Mouse (Mus musculus): ENCODE results near the gene Fgfr2. TPM values are rescaled to one million over a fixed set of nuclear protein-coding genes. Genes with fewer than 3 reads are reported as not detected.

Gene Fgfr2
- polyA plus RNA-seq, 1 experiment, result 14.7 TPM

DNA sequence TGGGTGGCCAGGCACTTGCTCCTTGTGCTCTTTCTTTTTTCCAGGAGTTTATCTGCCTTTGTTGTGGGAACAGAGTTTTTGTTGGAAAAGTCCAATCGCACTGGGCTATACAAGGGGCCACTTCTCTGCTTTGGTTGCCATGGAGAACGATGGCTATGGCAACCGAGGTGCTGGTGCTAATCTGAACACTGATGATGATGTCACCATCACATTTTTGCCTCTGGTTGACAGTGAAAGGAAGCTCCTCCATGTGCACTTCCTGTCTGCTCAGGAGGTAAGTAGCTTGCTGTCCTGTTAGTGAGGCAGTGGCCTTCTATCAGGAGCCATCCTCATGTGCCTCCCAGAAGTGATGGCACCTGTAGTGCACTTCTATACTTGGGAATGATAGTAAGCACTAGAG, 140.5 kb downstream of the Fgfr2 start:
- H3K27me3 ChIP-seq (ENCODE audit: control insufficient read depth, insufficient read depth, low read length), result no peaks in the 10 kb centered on the region
- TF ChIP-seq POLR2A (IDR thresholded peaks at IDR 0.05; ENCODE audit: low read depth, low read length), result no peak
- no peak for TF ChIP-seq CTCF (IDR thresholded peaks at IDR 0.05; ENCODE audit: extremely low read depth, insufficient read length, insufficient replicate concordance, low read depth, low read length)
- H3K4me1 ChIP-seq (ENCODE audit: control insufficient read depth, insufficient read depth, insufficient read length, low read length), result no peaks in the 10 kb centered on the region
- H3K4me3 ChIP-seq (ENCODE audit: low read depth, low read length), result no peak overlapping the region
- peaks cover 37% of the 10 kb centered on the region for H3K36me3 ChIP-seq (ENCODE audit: control insufficient read depth, insufficient read depth, low read length)
- WGBS, result 70% methylated on average over 3 of the region's 3 CpGs
- no peak overlapping the region for H3K27ac ChIP-seq (ENCODE audit: insufficient read depth, low read depth, low read length)

DNA sequence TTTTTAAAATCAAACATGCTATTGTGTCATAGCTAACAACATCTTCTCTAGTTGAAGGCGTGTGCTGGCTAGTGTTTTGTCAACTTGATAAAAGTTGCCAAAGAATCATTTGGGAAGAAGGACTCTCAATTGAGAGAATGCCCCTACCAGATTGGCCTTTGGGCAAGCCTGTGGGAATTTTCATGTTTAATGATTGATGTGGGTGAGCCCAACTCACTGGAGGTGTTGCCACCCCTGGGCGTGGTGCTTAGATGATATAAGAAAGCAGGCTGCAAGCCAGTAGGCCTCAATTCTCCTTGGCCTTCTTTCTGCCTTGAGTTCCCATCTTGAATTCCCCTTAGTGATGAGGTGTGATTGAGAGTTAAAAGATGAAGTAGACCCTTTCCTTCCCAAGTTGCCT, 145.2 kb downstream of the Fgfr2 start:
- Histone ChIP-seq H3K4me1 (ENCODE audit: control insufficient read depth, insufficient read depth, insufficient read length, low read length) (no peaks in the 10 kb centered on the region), H3K36me3 (ENCODE audit: control insufficient read depth, insufficient read depth, low read length) (peaks cover 24% of the 10 kb centered on the region), H3K27ac (ENCODE audit: insufficient read depth, low read depth, low read length) (no peak overlapping the region), H3K4me3 (ENCODE audit: low read depth, low read length) (no peak overlapping the region), H3K27me3 (ENCODE audit: control insufficient read depth, insufficient read depth, low read length) (no peaks in the 10 kb centered on the region)
- TF ChIP-seq CTCF (IDR thresholded peaks at IDR 0.05; ENCODE audit: extremely low read depth, insufficient read length, insufficient replicate concordance, low read depth, low read length) (no peak), POLR2A (IDR thresholded peaks at IDR 0.05; ENCODE audit: low read depth, low read length) (no peak)
- 72% methylated on average over 2 of the region's 2 CpGs for WGBS

DNA sequence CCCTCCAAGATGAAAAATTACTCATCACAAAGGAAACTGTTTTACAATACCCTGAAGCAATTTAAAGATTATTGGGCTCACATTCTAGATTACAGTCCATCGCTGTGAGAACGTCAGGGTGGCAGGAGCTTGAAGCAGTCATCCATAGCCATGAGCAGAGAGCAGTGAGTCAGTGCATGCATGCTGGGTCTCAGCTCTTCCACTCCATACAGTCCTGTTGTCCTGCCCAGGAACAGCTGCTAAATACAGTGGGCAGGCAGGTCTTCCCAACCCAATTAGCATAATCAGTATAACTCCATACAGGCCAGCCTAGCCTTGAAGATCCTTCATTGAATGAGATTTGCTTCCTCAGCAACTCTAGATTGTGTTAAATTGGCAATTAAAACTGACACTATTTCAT, 147.1 kb downstream of the Fgfr2 start:
- H3K36me3 ChIP-seq (ENCODE audit: control insufficient read depth, insufficient read depth, low read length), result peaks cover 23% of the 10 kb centered on the region
- H3K4me1 ChIP-seq (ENCODE audit: control insufficient read depth, insufficient read depth, insufficient read length, low read length), result no peaks in the 10 kb centered on the region
- H3K4me3 ChIP-seq (ENCODE audit: low read depth, low read length), result no peak overlapping the region
- no peak for TF ChIP-seq CTCF (IDR thresholded peaks at IDR 0.05; ENCODE audit: extremely low read depth, insufficient read length, insufficient replicate concordance, low read depth, low read length)
- TF ChIP-seq POLR2A (IDR thresholded peaks at IDR 0.05; ENCODE audit: low read depth, low read length), result no peak
- 58% methylated on average over 2 of the region's 2 CpGs for WGBS
- no peaks in the 10 kb centered on the region for H3K27me3 ChIP-seq (ENCODE audit: control insufficient read depth, insufficient read depth, low read length)
- H3K27ac ChIP-seq (ENCODE audit: insufficient read depth, low read depth, low read length), result no peak overlapping the region

DNA sequence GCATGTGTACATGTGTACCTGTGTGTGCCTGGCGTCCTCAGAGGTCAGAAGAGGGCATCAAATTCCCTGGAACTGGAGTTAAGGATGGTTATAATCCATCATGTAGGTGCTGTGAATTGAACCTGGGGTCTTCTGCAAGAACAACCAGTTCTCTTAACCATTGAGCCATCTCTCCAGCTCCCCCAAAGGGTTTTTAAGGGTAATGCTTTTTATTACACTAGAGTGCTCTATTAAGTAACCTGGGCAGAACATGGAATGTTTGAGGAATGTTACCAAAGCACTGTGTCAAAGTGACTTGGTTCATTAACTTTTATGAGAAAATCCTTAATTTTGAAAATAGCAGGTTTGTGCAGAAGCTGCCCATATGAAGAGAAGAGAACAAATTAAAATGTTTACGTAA, 151.1 kb downstream of the Fgfr2 start:
- Histone ChIP-seq H3K27ac (ENCODE audit: insufficient read depth, low read depth, low read length) (no peak overlapping the region), H3K4me3 (ENCODE audit: low read depth, low read length) (no peak overlapping the region), H3K27me3 (ENCODE audit: control insufficient read depth, insufficient read depth, low read length) (no peaks in the 10 kb centered on the region), H3K36me3 (ENCODE audit: control insufficient read depth, insufficient read depth, low read length) (peaks cover 26% of the 10 kb centered on the region), H3K4me1 (ENCODE audit: control insufficient read depth, insufficient read depth, insufficient read length, low read length) (no peaks in the 10 kb centered on the region)
- no peak for TF ChIP-seq CTCF (IDR thresholded peaks at IDR 0.05; ENCODE audit: extremely low read depth, insufficient read length, insufficient replicate concordance, low read depth, low read length)
- TF ChIP-seq POLR2A (IDR thresholded peaks at IDR 0.05; ENCODE audit: low read depth, low read length), result no peak
- WGBS, result 97% methylated on average over 2 of the region's 2 CpGs

DNA sequence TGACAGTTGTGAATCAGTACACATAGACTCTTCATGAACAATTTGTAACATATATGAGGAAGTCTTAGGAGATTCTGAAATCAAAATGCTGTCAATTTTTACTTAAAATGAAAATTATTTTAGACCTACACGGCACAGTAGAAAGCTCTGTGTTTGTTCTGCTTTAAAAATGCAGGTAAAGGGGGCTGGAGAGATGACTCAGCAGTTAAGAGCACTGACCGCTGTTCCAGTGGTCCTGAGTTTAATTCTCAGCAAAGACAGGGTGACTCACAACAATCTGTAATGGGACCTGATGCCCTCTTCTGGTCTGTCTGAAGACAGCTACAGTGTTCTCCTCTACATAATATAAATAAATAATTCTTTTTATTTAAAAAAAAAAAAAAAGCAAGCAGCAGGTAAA, 157.4 kb downstream of the Fgfr2 start:
- H3K4me3 ChIP-seq (ENCODE audit: low read depth, low read length), result no peak overlapping the region
- TF ChIP-seq POLR2A (IDR thresholded peaks at IDR 0.05; ENCODE audit: low read depth, low read length) (no peak), CTCF (IDR thresholded peaks at IDR 0.05; ENCODE audit: extremely low read depth, insufficient read length, insufficient replicate concordance, low read depth, low read length) (no peak)
- no peak overlapping the region for H3K27ac ChIP-seq (ENCODE audit: insufficient read depth, low read depth, low read length)
- H3K4me1 ChIP-seq (ENCODE audit: control insufficient read depth, insufficient read depth, insufficient read length, low read length), result no peaks in the 10 kb centered on the region
- peaks cover 11% of the 10 kb centered on the region; the same call in 1 of the 2 replicates for H3K36me3 ChIP-seq (ENCODE audit: control insufficient read depth, insufficient read depth, low read length)
- WGBS, result 87% methylated on average over 2 of the region's 2 CpGs
- no peaks in the 10 kb centered on the region for H3K27me3 ChIP-seq (ENCODE audit: control insufficient read depth, insufficient read depth, low read length)

DNA sequence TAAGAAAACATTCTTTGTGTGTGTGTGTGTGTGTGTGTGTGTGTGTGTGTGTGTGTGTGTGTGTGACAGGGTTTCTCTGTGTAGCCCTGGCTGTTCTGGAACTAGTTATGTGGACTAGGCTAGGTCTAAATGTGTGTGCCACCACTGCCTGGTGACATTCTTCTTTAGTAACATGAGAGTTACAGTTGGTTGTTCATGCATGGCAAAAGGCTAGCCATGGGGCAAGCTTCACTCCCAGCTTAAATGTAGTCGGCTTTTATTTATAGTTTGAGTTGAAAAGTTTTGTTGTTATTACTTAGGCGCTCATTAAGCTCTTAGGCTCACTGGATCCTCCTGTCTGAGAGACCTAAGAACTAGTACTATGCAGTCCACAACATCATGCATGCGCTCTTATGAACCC, 158.8 kb downstream of the Fgfr2 start:
- H3K36me3 ChIP-seq (ENCODE audit: control insufficient read depth, insufficient read depth, low read length), result peaks cover 10% of the 10 kb centered on the region; the same call in 1 of the 2 replicates
- no peaks in the 10 kb centered on the region for H3K27me3 ChIP-seq (ENCODE audit: control insufficient read depth, insufficient read depth, low read length)
- no peaks in the 10 kb centered on the region for H3K4me1 ChIP-seq (ENCODE audit: control insufficient read depth, insufficient read depth, insufficient read length, low read length)
- 78% methylated on average over 3 of the region's 3 CpGs for WGBS
- H3K4me3 ChIP-seq (ENCODE audit: low read depth, low read length), result no peak overlapping the region
- no peak for TF ChIP-seq CTCF (IDR thresholded peaks at IDR 0.05; ENCODE audit: extremely low read depth, insufficient read length, insufficient replicate concordance, low read depth, low read length)
- no peak overlapping the region for H3K27ac ChIP-seq (ENCODE audit: insufficient read depth, low read depth, low read length)

DNA sequence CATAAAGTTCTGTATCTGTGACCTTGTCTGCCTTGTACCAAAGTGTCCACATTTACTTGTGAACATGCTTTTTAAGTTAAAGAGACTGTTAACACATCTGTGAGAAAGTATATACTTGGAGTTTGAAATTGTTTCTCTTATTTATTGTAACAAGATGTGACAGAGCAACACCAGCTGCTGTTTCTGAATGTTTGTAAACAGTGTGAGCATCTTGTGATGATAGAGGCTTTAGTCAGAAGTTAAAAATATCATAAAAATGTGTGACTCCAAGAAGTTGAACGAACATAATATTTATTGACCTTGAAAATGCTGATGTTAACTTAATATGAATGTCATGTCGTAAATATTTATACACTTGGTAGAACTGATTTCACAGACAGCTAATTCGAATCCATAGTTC, 172.5 kb downstream of the Fgfr2 start:
- Histone ChIP-seq H3K27me3 (ENCODE audit: control insufficient read depth, insufficient read depth, low read length) (no peaks in the 10 kb centered on the region), H3K4me3 (ENCODE audit: low read depth, low read length) (no peak overlapping the region), H3K36me3 (ENCODE audit: control insufficient read depth, insufficient read depth, low read length) (peaks cover 2% of the 10 kb centered on the region; the same call in 1 of the 2 replicates), H3K27ac (ENCODE audit: insufficient read depth, low read depth, low read length) (no peak overlapping the region), H3K4me1 (ENCODE audit: control insufficient read depth, insufficient read depth, insufficient read length, low read length) (peaks cover 2% of the 10 kb centered on the region; the same call in 1 of the 2 replicates)
- TF ChIP-seq POLR2A (IDR thresholded peaks at IDR 0.05; ENCODE audit: low read depth, low read length) (no peak), CTCF (IDR thresholded peaks at IDR 0.05; ENCODE audit: extremely low read depth, insufficient read length, insufficient replicate concordance, low read depth, low read length) (no peak)
- WGBS, result 54% methylated on average over 3 of the region's 3 CpGs

DNA sequence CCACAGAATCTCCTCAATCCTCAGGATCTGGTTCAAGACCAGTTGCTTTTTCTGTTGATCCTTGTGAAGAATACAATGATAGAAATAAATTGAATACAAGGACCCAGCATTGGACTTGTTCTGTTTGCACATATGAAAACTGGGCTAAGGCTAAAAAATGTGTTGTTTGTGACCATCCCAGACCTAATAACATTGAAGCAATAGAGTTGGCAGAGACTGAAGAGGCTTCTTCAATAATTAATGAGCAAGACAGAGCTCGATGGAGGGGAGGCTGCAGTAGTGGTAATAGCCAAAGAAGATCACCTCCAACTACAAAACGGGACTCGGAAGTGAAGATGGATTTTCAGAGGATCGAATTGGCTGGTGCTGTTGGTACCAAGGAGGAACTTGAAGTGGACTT, 173.2 kb downstream of the Fgfr2 start:
- no peaks in the 10 kb centered on the region for H3K27me3 ChIP-seq (ENCODE audit: control insufficient read depth, insufficient read depth, low read length)
- no peak overlapping the region for H3K4me3 ChIP-seq (ENCODE audit: low read depth, low read length)
- H3K4me1 ChIP-seq (ENCODE audit: control insufficient read depth, insufficient read depth, insufficient read length, low read length), result peaks cover 2% of the 10 kb centered on the region; the same call in 1 of the 2 replicates
- no peak overlapping the region for H3K27ac ChIP-seq (ENCODE audit: insufficient read depth, low read depth, low read length)
- no peak for TF ChIP-seq POLR2A (IDR thresholded peaks at IDR 0.05; ENCODE audit: low read depth, low read length)
- no peak for TF ChIP-seq CTCF (IDR thresholded peaks at IDR 0.05; ENCODE audit: extremely low read depth, insufficient read length, insufficient replicate concordance, low read depth, low read length)
- peaks cover 2% of the 10 kb centered on the region; the same call in 1 of the 2 replicates for H3K36me3 ChIP-seq (ENCODE audit: control insufficient read depth, insufficient read depth, low read length)
- WGBS, result 75% methylated on average over 4 of the region's 4 CpGs

Data from small intestine, adult 2 months (tissue).